Mouse (Mus musculus) gastrocnemius, adult 2 months (tissue): ENCODE results near the gene Gm35315. TPM values are rescaled to one million over a fixed set of nuclear protein-coding genes. Genes with fewer than 3 reads are reported as not detected.
A peak's percentile ranks its signal among the peaks of the same experiment; 100 is the strongest.

Experiments used
- DNase-seq: peaks from one replicate; pipeline ENCODE4 v3.0.0; 2022
- H3K27ac ChIP-seq: fragments of 200-600 bp; 2 replicates; pipeline ENCODE4 v1.8.1; 2022; ENCODE audit warnings: mild to moderate bottlenecking
- H3K4me3 ChIP-seq: fragments of 200-600 bp; 2 replicates; pipeline ENCODE4 v1.8.1; 2022; ENCODE audit warnings: mild to moderate bottlenecking, moderate library complexity
- CTCF ChIP-seq: fragments of 200-600 bp; IDR thresholded peaks from 2 replicates; pipeline ENCODE4 v1.8.1; 2022; ENCODE audit warnings: antibody characterized with exemption, mild to moderate bottlenecking, moderate library complexity
- intact Hi-C: fragments of 180-260 bp; cut with DNase I; formaldehyde crosslinking; loops from one replicate; pipeline ENCODE4 v1.15.1; 2025
- total RNA-seq, 2 experiments: library from RNA; stranded (reverse); gene quantifications; 2 replicates each; pipeline ENCODE4 v1.2.3; 2021

Gm35315 gene
- total RNA-seq, 2 experiments from 2014 or later = 0.10 to 0.25 TPM

- H3K27ac ChIP-seq = peak overlapping the region; percentile 96
- intact Hi-C loops = loop anchor here (10.0 kb wide), 1 partner anchor 552 kb away; the partner anchor contains the start of gene Crlf2
- TF ChIP-seq CTCF = no peak
- DNase-seq = peak; percentile 24
- peak overlapping the region; percentile 84 for H3K4me3 ChIP-seq
These were observed 12.8 kb upstream of the Gm35315 start for GRCm38 (mm10) chr5:110106901-110107564.

- peak; percentile 36 for DNase-seq
- intact Hi-C loops = loop anchor here (10.0 kb wide), 1 partner anchor 552 kb away; the partner anchor contains the start of gene Crlf2
- H3K27ac ChIP-seq = no peak overlapping the region; the same call in 1 of the 2 replicates
- TF ChIP-seq CTCF = no peak
- peak overlapping the region; percentile 84 for H3K4me3 ChIP-seq
These were observed 12.1 kb upstream of the Gm35315 start for GRCm38 (mm10) chr5:110106140-110106871.

GRCm38 (mm10) chr5:110104616-110105380 lies 10.6 kb upstream of the Gm35315 start:
- TF ChIP-seq CTCF = no peak
- intact Hi-C loops = loop anchor here (10.0 kb wide), 1 partner anchor 550 kb away; the partner anchor contains the start of gene Crlf2
- no peak for DNase-seq
- no peak overlapping the region for H3K27ac ChIP-seq
- no peak overlapping the region for H3K4me3 ChIP-seq

GRCm38 (mm10) chr5:110103901-110104615 lies 9.8 kb upstream of the Gm35315 start:
- DNase-seq = no peak
- no peak overlapping the region for H3K27ac ChIP-seq
- no peak overlapping the region for H3K4me3 ChIP-seq
- intact Hi-C loops = loop anchor here (10.0 kb wide), 1 partner anchor 549 kb away; the partner anchor contains the start of gene Crlf2
- no peak for TF ChIP-seq CTCF

GRCm38 (mm10) chr5:110102853-110103625 lies 8.8 kb upstream of the Gm35315 start:
- intact Hi-C loops = loop anchor here (10.0 kb wide), 1 partner anchor 548 kb away; the partner anchor contains the start of gene Crlf2

GRCm38 (mm10) chr5:110102429-110102828 lies 8.2 kb upstream of the Gm35315 start:
- Histone ChIP-seq H3K27ac (no peak overlapping the region), H3K4me3 (no peak overlapping the region)
- no peak for DNase-seq
- TF ChIP-seq CTCF = no peak
- intact Hi-C loops = loop anchor here (10.0 kb wide), 1 partner anchor 548 kb away; the partner anchor contains the start of gene Crlf2

More at GRCm38 (mm10) chr5:110102853-110103625, 8.8 kb upstream of the Gm35315 start:
- DNase-seq = no peak
- Histone ChIP-seq H3K4me3 (no peak overlapping the region), H3K27ac (no peak overlapping the region)
- no peak for TF ChIP-seq CTCF

GRCm38 (mm10) chr5:110101716-110102347 lies 7.6 kb upstream of the Gm35315 start:
- Histone ChIP-seq H3K4me3 (peak overlapping the region; percentile 61), H3K27ac (no peak overlapping the region)
- DNase-seq = peak; percentile 39
- intact Hi-C loops = loop anchor here (10.0 kb wide), 1 partner anchor 547 kb away; the partner anchor contains the start of gene Crlf2
- TF ChIP-seq CTCF = no peak

- no peak for TF ChIP-seq CTCF
- peak; percentile 37 for DNase-seq
- intact Hi-C loops = loop anchor here (10.0 kb wide), 1 partner anchor 546 kb away; the partner anchor contains the start of gene Crlf2
These were observed 6.9 kb upstream of the Gm35315 start for GRCm38 (mm10) chr5:110100921-110101631.

GRCm38 (mm10) chr5:110099656-110100580 lies 5.7 kb upstream of the Gm35315 start, which contains the start of gene Plcxd1:
Plcxd1 (plus strand) TSS chr5:110099969.
- intact Hi-C loops = loop anchor here (10.0 kb wide), 1 partner anchor 545 kb away; the partner anchor contains the start of gene Crlf2
- H3K27ac ChIP-seq = no peak within 1 kb of the TSS
- peak within 1 kb of the TSS; percentile 61 for H3K4me3 ChIP-seq
- TF ChIP-seq CTCF = no peak
- DNase-seq = no peak

More at GRCm38 (mm10) chr5:110100921-110101631, 6.9 kb upstream of the Gm35315 start:
- Histone ChIP-seq H3K27ac (no peak overlapping the region), H3K4me3 (peak overlapping the region; percentile 61)
